Mouse (Mus musculus): ENCODE data around the gene Gcn1l1.
"Not testable (repeated sequence)": the region's sequence is repeated elsewhere in the genome, so short reads cannot be mapped to it uniquely, and the experiment has no call there.

The Gcn1l1 gene

DNA sequence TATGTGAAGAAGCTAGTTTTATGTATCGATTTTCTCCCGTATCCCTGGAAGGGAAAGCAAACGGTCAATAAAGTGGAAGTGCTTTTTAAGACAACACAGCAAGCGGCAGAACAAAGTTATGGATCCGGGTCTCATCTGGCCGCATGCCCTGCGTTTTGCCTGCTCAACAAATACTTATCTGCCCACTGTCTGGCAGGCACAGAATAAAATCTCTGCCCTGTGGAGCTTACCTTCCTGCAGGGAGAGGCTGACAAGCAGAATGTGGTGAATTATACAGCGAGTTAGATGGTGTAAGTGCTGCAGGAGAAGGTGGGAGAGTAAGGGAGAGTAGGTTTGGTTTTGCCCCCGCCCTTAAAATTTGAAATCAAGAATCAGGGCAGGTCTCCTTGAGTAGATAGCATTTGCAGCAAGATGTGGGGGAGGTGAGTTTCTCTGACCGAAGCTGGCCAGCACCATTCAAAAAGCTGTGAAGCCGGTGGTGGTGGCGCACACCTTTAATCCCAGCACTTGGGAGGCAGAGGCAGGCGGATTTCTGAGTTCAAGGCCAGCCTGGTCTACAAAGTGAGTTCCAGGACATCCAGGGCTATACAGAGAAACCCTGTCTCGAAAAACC, 6.8 kb upstream of the Gcn1l1 start:
- CTCF ChIA-PET: no interaction called here

DNA sequence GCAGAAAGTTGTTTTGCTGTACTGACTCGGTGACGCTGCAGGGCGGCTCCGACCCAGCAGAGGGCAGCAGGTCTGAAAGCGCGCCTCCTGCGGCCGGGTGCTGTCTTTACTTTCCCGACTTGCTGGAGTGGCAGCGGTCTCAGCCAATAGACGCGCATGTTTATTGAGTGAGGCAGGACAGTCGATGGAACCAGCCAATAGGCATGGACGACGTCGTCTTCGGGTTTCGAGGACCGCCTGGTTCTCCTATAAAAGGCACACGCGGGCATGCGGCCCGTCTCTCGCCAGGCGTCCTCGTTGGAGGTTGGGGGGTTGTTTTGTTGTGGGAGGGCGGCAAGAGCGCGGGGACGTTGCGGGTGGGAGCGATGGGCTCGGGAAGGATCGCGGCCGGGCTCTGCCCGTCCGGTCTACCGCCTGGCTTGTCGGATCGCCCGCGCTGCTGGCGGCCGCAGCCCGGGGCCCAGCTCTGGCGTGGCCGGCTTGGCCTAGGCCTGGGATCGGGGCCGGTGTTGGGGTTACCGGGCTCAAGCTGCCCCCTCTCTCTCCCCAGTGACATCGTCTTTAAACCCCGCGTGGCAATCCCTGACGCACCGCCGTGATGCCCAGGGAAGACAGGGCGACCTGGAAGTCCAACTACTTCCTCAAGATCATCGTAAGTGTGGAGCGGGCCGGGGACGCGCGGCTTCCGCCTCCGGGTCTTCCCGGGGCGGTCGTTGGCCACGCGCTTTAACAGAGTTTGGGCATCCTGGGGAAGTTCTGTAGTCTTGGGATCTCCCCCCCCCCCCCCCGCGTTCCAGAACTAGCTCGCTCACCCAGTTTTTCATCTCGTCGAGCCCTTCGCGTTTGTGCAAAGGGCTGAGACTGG, 5.6 kb upstream of the Gcn1l1 start, which contains the start of gene Rplp0:
Gene Rplp0, plus strand, starts transcription at position 231 of the 865 bp plus-strand sequence.
- CTCF ChIA-PET: no interaction called here

DNA sequence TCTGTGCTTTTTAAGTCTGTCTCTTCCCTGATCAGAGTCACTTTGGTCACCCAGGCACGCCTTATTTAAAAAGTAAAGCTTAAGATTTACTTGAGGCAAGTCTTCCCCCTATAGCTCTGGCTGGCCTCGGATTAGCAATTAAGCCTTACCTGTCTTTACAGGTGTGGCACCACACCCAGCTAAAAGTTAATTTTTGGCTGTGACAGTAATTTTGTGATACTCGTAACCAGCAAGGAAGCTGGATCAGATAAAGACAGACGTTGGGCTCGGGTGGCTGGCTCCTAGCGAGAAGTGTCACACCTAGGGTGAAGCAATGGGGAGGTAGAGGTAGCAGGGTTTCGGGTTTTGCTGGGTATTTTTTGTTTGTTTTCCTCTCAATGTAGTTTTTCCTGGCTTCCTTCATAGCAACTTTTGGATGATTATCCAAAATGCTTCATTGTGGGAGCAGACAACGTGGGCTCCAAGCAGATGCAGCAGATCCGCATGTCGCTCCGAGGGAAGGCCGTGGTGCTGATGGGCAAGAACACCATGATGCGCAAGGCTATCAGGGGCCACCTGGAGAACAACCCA, 4.6 kb upstream of the Gcn1l1 start:
- CTCF ChIA-PET: interaction anchor here (0.7 kb wide), 1 partner anchor 910 kb away, joined by 6 read pairs; no protein-coding TSS in a partner anchor

DNA sequence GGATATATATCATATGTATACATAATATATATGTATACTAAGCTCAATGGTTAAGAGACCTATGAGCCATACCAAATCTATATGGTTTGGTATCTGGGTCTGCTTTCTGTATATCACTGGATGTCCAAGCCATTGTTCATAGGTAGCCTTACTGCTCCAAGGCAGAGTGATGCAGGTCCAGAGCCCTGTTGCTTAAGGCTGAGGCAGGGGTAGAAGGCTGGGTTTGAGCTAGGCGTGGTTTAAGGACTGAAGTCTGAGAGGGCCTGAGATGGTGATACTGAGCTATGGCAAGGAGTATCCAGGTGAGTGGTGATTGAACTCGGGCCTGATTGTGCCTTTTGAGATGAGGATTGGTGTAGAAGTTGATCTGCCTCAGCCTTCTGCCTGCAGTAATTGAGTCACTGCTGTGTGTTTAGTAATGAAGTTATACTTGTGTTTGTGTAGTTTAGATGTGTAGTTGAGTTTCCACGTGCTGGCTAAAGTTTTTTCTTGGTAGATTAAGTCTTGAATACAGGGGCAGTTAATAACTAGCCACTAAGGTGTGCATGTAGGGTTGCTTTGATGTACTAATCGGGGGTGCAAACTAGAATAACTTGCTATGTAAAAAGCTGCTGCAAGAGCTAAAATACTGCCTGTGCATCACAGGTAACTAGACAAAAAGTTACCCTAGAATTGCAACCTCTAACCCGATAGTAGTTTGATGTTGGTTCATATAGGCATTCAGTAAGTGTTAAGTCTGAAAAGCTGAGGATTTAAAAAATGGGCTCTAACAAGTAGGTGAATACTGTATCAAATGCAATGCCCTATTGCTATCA, 1.1 kb upstream of the Gcn1l1 start:
- CTCF ChIA-PET: interaction anchor here (1.2 kb wide), 1 partner anchor 8 kb away, joined by 5 read pairs; no protein-coding TSS in a partner anchor

DNA sequence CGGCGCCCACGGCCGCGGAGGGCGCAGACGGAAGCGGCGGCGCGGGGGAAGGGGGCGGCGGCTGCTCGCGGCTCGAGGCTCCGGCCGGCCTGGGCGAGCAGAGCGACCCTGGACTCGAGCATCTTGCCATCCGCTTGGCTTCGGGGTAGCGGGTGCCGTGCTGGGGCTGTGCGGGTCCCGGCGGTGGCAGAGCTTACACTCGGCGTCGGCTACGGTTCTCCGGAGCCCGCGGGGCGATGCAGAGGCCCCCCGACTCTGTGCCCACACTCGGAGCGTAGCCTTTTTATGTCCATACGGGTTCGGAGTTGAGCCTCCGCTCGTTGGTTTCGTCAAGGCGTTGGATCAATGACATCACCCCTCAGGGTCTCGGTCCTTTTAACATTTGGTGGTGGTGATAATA, 349 bp downstream of the Gcn1l1 start:
- CTCF ChIA-PET: interaction anchor here (0.5 to 1.5 kb wide), 3 partner anchors 9 to 836 kb away, joined by 3 to 5 read pairs (median 3); no protein-coding TSS in a partner anchor

DNA sequence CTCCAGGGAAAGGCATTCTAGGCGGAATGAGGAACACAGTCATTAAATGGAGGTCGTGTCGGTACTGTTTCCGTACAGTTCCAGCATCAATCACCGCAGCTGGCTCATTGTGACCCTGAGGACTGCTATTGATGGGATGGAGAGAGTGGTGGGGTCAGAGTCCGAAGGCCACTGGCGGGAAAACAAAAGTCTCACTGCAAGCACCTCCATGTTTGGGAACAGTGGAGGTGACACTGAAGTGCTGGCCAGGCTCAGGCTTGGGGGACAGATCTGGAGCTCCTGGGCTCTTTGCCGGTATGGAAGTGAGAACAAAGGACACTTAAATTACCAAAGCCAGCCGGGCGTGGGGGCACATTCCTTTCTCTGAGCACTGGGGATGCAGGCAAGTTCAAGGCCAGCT, 3.6 kb downstream of the Gcn1l1 start:
- CTCF ChIA-PET: no interaction called here

DNA sequence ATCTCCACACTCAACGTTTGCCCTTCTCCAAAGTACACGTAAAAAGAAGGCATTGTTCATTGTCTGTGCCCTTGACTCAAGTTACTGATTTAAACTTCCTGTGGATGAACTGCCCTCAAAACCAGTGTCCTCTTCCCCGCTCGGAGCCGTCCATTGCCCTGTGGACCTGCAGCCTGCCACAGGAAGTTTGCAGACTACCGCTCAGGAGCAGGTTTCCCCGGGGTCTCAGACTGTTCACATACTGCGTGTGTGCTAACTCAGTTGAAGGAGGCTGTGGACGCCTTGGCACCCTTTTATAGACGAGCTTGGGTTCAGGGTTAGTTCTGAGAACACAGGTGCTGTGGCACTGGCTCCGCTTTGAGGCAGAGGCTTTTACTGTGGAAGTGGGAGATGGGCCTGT, 4.3 kb downstream of the Gcn1l1 start:
- CTCF ChIA-PET: no interaction called here

DNA sequence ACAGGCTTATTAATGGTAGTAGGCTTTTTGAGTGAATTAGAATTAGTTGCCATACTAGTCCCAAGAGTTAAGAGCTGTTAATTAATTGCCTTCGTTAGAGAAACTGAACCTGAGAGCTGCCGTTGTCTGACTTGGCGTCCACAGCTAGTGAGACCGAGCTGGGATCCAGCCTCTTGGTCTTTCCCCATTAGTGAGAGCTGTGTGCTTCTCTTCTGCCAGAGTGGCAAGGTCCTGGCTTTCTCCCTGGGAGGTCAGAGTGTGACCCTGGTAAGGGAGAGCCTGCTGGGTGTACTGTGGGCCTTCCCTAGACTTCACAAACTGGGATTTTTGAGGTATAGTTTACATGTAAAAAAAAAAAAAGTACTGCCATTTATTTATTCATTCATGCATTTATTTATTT, 4.7 kb downstream of the Gcn1l1 start:
- CTCF ChIA-PET: interaction anchor here (0.6 kb wide), 1 partner anchor 209 kb away, joined by 15 read pairs; no protein-coding TSS in a partner anchor

DNA sequence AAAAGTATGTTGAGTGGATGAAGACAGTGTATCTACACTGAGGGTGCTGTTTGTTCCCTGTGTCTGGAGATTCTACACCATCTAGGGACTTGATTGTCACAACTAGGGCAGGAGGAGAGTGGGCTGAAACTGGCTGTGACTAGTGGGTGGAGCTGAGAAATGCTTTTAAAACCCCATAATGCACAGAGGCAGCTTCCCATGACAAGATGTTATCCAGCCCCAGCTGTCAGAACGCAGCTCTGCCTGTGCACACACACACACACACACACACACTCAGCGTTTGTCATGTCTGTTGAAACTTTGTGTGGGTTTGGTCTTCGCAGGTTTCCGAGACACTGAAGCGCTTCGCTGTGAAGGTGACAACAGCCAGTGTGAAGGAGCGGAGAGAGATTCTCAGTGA, 6.0 kb downstream of the Gcn1l1 start:
- CTCF ChIA-PET: no interaction called here

DNA sequence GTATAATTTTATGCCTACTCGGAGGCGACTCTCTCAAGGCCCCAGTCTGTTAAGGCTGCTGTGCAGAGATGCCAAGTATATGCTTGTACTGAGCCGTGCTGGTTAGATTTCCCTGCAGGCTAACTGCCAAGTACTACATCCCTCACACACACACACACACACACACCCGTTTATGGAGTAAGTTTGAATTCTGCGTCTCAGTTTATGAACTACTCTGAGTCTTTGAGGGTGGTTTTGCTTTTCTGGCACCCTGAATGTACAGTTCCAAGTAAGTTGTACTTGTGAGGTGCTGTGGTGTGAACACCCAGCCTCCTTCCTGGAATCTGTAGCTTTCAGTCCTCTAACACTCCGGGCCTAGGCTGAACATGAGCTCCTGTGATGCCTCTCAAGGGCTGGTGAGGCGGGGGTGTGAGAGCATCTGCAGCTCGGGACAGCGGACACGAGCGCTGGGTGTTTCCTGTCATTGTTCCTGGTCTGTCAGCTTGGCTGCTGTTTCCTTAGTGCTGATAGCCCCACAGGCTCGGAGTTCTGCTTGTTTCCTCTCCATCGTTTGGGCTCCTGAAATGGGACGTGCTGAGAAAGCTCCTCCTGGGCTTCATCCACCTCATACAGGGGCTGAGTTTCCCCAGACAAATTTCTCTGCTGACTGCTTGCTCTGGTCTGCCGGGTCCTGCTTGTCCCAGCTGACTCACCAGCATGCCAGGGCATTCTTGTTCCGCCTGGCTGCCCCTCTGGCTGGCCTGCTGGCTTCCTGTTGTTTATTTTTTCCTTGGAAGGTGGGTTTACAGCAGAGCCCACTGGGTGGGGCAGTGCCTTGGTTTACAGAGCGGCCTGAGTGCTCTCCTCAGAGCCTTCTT, 7.9 kb downstream of the Gcn1l1 start:
- CTCF ChIA-PET: no interaction called here

DNA sequence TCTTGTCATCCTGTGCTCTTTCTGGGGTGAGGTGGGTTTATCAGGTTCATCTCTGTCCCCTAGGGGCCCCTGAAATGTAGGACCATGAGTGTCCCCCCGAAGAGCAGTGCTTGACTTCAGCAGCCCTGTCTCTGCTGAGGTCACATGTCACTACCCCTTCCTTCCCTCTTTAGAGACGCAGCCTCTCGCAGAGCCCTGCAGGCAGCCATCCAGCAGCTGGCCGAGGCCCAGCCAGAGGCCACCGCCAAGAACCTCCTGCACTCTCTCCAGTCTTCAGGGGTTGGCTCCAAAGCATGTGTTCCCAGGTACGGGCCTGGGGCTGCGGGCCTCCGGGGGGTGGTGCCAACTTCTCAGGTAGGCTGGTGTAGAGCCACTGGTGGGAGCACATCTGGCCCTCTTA, 9.9 kb downstream of the Gcn1l1 start:
- CTCF ChIA-PET: no interaction called here

DNA sequence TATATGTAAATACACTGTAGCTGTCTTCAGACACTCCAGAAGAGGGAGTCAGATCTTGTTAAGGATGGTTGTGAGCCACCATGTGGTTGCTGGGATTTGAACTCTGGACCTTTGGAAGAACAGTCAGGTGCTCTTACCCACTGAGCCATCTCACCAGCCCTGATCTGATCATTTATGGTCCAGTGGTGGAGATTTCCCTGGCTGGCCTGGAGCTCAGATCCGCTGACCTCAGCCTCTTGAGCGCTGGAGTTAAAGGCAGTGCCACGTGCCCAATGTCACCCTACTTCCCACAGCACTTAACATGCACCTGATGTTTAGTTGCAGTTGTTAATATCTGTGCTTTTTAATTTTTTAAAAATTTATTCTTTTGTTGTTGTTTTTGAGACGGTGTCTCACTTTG, 12.6 kb downstream of the Gcn1l1 start:
- CTCF ChIA-PET: not testable (repeated sequence)

DNA sequence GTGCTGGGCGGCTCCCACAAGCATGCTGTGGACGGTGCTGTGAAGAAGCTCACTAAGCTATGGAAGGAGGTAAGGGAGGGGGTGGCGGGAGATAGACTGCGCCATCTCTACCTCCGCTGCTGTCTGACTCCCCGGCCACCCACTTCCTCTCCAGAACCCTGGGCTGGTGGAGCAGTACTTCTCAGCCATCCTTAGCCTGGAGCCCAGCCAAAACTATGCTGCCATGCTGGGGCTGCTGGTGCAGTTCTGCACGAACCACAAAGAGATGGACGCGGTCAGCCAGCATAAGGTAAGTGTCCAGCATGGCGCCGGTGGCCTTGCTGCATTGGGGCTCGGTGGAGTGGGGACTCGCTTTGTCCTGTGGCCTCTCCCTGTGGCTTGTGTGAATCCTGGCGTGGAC, 13.9 kb downstream of the Gcn1l1 start:
- CTCF ChIA-PET: no interaction called here

DNA sequence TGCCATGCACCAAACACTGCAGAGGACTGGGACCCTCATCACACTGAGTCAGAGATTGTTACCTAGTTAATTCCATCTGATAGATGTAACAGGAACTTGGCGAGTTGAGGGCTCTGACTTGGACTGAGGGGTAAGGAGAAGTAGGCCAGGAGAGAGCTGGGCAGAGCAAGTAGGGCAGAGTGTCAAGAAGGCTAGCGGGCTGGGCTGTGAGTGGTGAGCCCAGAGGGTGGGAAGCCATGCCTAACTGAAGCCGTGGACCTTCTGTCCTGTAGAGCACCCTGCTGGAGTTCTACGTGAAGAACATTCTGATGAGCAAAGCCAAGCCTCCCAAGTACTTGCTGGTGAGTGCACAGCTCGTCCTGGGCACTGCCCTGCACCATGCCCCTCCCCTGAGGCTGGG, 14.3 kb downstream of the Gcn1l1 start:
- CTCF ChIA-PET: no interaction called here

DNA sequence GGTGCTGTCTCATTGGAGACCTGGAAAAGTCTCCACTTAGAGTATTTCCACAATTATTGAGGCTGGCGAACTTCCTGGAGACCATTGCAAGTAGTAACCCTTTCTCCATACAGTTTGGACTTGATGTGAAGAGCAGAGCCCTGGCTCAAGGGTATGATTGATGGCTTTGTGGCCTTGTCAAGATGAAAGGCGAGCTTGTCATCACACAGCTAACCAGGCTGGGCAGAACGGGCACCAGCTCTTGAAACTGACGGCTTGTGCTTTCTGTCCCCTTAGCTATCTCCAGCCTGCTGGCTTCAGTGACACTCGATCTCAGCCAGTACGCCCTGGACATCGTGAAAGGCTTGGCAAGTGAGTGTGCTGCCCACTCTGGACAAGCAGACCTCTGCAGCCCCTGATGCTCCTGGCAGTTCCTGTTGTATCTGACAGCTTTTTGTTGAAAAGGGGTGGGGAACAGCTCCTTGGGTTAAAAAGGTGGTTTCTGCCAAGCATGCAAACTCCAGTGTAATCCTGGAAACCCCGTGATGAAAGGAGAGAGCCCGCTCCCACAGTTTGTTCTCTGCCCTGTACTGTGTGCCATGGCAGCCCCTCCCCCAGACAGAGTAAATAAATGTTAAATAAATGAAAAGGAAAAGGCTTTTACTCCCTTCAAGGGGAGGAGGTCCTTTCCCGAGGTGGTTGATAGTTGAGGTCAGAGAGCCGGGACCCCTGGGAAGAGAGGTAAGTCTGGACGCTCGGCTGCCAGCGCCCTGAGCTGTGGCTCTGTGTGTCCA, 15.4 kb downstream of the Gcn1l1 start:
- CTCF ChIA-PET: interaction anchor here (1.0 kb wide), 1 partner anchor 13 kb away, joined by 3 read pairs; no protein-coding TSS in a partner anchor

DNA sequence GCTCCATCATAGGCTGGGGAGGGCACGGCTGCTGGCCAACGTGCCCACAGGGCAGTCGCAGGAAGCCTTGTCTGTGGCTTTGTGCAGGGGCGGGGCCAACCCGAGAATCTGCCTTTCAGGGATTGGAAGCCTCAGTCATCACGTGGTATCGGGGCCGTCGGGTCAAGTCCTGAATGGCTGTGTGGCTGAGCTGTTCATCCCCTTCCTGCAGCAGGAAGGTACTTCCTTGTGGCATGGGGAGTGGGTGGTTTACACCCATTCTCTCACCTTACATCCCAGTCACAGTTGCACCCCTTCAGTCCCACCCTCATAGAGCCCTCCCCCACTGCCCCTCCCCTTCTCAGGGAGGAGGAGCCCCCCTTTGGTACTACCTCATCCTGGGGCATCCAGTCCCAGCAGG, 16.6 kb downstream of the Gcn1l1 start:
- CTCF ChIA-PET: no interaction called here

DNA sequence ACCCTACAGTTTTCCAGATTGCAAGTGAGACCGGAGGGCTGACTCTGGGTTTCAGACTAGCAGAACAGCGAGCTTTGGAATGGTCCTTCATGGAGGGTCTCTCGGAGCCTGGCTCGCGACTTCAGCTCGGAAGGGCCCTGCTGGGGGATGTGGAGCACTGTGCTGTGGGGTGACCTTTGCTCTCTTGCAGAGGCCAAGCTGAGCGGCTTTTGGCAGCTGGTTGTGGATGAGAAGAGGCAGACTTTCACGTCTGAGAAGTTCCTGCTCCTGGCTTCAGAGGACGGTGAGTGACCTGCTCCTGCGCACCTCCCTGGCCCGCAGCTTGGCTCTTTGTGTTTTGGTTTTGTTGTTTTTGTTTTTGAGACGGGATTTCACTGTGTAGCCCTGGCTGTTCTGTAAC, 20.6 kb downstream of the Gcn1l1 start:
- CTCF ChIA-PET: no interaction called here

DNA sequence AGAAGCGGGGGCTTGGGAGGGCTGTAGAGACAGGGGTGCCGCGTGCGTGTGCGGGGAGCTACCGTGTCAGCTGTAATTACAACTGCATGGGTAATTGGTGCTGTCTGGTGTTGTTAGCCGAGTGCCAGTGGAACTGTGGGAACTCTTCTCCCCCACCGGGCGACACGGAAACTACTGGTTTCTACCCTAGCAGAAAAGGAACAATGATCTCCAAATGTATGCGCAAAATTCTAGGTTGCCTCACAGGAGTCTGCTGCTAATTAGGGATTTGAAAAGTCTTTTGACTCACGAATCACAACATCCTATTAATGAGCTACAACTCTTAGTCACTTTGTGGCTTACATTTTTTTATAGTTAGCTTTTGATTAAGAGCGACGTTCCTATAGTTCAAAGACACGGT, 21.1 kb downstream of the Gcn1l1 start:
- CTCF ChIA-PET: no interaction called here

DNA sequence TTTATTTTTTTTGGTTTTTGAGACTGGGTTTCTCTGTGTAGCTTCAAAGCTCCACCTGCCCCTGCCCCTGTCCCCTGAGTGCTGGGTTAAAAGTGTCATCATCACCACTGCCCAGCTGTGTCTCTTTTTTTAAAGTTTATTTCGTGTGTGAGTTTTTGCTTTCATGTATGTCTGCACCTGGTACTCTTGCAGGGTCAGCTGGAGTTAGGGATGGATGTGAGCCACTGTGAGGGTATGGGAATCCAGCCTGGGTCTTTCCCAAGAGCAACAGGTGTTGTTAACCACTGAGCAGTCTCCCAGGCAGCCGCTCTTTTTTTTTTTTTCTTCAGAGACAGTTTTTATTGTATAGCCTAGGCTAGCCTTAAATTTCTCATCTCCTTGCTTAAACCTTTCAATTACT, 21.7 kb downstream of the Gcn1l1 start:
- CTCF ChIA-PET: no interaction called here

DNA sequence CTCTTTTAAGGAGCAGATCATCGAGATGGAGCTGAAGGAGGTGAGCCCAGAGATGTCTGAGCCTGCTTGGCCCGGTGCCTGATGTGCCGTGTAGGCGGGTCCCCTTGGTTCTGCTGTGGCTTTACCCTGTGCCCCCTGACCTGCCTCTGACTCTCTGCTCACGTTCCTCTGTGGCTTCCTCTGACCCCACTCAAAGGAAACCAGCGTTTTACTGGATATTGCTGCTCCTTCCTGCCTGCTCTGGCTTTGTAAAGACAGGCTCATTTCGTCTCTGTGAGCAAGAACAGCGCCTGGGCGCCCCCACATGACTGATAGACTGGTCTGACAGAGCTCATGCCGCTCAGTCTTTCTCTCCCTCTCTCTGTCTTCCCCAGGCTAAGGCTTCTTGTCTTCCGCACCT, 26.0 kb downstream of the Gcn1l1 start:
- CTCF ChIA-PET: no interaction called here

Data from spleen, embryonic (tissue).